Mouse (Mus musculus): Measurements from ENCODE around the gene Cubn.

The Cubn gene

GRCm38 (mm10) chr2:13491734-13492133 is at the start of gene Cubn:
Cubn (minus strand) TSS chr2:13491813.
- DNase-seq, result no peak

GRCm38 (mm10) chr2:13539860-13540259 is 48.2 kb upstream of the Cubn start:
- no peak for DNase-seq

GRCm38 (mm10) chr2:13538704-13539377 is 47.2 kb upstream of the Cubn start:
- DNase-seq, result no peak

- DNase-seq, result no peak
Measured at GRCm38 (mm10) chr2:13538258-13538657, 46.6 kb upstream of the Cubn start.

- DNase-seq, result peak; percentile 83
Measured at GRCm38 (mm10) chr2:13537733-13538132, 46.1 kb upstream of the Cubn start.

- no peak for DNase-seq
Measured at GRCm38 (mm10) chr2:13536747-13537146, 45.1 kb upstream of the Cubn start.

DNA sequence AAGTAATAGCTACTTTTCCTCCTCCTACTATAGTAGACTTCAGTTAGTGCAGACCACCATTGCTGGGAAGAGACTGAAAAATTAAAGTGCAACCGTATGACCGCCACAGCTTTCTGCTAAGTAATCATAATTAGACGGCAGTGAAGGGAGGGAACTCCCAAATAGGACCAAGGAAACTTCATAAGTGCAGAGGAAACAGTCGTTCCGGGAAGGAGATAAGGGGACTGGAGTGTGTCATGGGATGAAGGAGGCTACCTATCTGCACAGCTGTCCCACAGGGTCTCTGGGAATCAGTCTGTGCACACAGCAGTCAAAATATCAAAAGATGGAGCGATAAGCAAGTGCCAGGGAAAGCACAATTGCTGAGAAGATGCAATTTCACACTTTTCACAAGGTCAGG is 39.0 kb upstream of the Cubn start:
- DNase-seq, result no peak

DNA sequence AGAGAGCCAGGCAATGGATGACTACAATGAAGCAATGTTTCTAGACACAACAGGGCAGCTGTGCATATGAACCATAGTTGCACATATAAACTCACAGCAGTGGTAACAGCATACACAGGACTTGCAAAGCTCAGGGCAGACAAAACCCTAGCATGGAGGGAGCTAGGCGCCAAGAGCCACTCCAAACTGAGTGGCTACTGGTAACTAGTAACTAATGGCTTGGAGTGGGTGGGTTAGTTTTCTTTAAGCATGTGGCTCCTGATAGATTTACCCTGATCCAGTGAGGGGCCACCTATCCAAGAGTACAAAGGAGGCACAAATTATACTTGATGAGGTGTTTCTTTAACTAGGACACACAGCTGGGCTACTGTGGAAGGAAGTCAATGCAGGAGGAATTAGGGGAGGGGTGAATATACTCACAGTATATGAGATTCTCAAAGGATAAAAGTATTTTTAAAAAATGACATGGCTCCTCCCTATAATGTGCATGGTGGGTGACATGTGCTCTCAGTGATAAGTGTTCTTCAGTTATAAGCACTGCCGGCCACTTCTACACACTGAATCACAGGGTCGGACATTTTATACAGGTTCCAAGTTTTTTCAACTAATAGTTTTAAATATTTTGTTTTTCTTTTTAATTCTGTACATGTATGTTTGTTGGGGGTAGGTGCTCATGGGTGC is 37.8 kb upstream of the Cubn start:
- DNase-seq, result no peak

DNA sequence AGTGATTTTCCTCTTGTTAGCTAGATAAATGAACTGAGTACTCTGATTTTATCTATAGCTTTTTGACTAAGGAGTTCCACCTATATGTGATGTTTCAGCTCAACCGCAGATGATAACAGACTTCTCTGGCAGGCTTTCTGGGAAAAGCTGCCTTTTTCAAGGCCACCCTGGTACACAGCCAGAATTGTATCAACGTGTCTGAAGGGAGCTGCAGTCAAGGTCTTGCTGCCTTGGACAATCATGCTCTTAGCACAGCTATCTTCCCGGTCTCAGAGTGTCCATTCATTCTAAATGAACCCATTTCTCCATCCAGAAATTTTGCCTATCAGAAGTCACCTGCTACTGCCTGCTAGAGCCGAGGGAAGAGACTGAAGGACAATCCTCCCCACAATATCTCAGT is 35.9 kb upstream of the Cubn start:
- no peak for DNase-seq

DNA sequence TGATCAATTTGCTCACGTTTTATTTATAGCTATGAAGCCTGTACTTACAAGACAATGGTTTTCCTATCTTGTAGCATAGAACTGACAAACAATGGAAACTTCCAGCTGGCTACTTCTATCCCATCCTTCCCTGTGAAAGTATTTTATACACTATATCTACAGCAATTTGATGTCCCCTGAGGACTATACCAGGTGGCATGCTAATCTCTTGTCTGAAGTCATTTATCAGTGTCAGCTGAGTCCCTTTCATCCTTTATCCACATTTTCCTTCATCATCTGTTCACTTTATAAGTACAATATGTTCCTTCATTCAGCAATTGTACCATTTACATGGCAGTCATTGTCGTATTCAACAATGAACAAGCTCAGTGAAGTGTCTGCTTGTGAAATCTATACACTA is 35.5 kb upstream of the Cubn start:
- no peak for DNase-seq

DNA sequence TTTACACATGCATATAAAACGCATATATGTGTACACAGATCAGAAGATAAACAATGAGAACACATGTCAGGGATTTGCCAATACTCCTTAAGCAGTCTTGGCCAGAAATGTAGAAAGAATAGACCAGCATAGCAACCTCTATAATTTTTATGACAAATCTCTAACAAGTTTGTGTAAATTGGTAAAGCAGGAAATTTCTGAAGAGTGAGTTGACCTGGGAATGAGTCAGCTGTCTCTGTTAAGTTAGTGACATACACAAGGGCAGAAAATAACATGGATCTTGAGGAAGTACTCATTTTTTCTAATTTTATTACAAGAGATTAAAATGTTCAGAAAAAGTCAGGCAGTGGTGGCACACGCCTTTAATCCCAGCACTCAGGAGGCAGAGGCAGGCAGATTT is 34.6 kb upstream of the Cubn start:
- DNase-seq, result no peak

DNA sequence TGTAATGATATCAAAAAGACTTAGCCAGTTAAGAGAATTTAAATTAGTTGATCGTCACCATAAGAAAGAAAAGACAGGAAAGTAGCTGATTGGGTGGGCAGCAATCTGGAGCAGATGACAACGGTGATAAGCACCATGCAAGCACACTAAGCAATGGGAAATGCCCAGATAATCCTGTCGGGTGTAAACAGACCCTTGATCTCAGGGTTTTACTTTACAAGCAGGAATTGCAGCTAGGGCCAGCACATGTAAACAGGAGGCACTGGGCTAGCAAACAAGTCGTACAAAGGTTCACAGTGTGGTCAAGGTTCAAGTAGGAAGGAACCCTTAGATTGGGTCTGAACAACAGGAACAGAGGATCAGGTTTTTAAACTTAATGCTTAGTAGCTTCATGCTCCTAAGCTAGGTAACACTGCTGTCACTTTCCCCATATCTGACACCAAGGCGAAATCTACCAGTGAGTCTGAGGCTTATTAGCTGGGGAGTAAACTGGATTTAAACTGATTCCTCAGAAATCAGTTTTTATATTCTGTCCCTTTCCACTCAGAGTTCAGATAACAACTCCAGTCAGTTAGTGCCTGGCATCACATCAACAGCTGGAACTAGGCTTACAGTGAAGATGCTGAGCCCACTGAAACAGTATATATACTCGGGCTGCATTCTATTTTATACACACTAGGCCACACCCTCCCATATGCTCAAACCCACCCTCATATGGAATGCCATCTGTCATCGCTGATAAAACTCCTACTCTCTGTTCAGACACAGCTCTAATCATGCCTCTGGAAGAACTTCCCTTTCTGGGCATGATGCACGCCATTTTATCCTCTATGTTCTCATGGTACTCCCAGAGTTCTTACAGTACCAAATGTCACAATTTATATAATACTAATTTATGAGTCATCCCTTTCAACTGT is 32.2 kb upstream of the Cubn start:
- no peak for DNase-seq

DNA sequence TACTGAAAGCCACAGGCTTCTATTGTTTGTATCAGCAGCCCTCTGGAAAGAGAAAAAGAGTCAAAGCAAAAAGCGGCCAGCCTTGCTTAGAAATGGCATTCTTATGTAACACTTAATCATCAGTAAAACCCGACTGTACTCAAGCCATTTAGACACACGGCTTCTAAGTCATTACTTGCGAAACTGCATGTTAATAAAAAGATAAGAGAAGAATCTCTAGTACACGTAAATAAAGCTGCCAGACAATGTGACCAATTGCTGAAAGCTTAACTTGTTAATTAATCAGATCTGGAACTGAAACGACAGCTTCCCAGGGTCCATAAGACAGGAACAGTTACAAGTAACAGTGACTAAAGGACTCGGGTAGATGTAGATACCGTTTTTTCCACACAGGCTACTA is 30.5 kb upstream of the Cubn start:
- DNase-seq, result no peak

- DNase-seq, result no peak
Measured at GRCm38 (mm10) chr2:13514949-13515348, 23.3 kb upstream of the Cubn start.

- no peak for DNase-seq
Measured at GRCm38 (mm10) chr2:13502717-13503116, 11.1 kb upstream of the Cubn start.

DNA sequence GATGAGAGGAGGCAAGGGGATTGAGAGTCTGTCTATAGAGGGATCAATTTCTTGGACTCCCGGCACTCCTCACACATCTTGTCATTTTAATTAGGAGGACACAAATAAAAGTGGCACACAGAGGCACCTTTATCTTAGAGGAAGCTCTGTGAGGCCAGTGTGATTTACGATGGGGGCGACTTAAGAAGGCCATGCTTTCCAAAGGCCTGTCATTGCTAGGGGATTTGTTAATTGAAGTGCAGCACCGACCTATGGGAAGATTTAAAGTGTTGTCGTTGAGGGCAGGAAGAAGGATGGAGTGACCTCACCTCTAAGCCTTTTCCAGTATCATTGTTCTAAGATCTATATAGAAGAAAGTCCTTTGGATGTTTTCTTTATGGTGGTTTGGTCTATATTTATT is 9.9 kb upstream of the Cubn start:
- no peak for DNase-seq

GRCm38 (mm10) chr2:13500298-13500999 is 8.8 kb upstream of the Cubn start:
- DNase-seq, result no peak

DNA sequence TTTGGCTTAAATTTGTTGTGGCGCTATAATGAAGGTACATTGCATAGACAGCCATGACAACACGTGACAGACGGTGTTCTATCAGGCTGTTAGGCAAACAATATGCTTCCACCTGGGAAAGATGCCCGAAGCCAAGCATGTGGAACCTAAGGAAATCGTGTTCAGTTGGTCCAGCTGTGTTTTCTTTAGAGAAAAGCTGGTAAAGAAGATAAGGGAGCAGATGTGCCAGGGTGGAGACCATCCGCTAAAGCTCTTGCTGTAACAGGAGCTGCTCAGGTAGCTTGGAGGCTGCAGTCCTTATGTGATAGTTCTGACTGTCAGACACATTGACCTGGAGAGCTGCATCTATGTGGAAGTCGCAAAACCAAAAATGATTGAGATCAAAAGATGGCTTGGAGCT is 7.6 kb upstream of the Cubn start:
- no peak for DNase-seq

DNA sequence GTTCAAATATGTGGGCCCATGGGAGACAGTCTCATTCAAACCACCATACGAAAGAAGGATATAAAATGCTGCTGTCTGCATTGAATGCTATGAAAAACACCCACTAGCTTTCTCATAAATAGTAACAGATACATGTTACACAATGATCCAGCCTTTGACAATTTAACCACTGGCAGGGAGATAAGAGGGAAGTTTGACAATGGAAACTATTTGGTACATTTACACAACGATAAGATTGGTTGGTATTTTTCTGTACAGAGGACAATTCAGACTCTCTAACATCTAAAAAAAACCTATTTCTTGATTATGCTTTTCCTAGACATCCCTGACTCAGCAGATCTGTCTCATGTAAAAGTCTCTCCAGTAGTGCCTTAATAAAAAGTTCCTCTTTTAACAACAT is 4.5 kb upstream of the Cubn start:
- no peak for DNase-seq

DNA sequence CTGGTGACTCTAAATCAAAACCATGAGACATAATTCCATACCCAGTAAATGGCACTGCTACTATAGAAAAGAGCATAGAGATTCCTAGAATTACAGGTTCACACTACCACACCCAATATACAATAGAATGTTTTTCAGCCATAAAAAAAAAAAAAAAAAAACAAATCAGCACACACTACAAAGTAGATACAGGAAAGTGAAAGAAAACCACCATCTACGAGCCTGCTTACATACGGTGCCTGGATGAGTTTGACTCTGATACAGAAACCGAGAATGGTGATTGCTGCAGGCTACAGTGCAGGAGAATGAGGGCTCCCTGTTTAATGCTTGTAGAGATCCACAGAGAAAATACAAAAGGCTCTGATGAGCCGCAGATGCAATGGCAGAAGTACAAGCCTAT is 1.3 kb upstream of the Cubn start:
- no peak for DNase-seq

- DNase-seq, result no peak
Measured at GRCm38 (mm10) chr2:13490480-13490879, 1.1 kb downstream of the Cubn start.

DNA sequence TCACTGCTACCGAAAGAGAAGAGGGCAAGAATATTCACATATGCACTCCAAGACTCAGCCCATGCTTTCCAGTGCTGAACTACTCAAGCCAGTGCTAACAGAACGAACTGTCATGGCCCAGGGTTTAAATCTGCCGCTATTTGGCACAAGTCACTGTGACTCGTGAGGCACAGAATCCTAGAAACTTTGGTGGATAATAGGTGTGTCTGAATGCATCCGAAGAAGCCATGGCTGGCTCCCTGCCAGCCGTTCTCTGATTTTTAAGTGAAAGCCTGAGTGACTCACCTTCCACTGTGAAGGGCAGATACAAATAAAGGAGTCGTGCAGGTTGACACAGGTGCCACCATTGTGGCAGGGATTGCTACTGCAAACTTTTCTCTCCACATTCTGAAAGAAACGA is 5.1 kb downstream of the Cubn start:
- DNase-seq, result no peak

GRCm38 (mm10) chr2:13484566-13484965 is 7.0 kb downstream of the Cubn start:
- no peak for DNase-seq

Measured in thymus, postnatal 4 days (tissue).